21 mouse cellular contexts compared by ENCODE assay signal in the genomic region with DNA sequence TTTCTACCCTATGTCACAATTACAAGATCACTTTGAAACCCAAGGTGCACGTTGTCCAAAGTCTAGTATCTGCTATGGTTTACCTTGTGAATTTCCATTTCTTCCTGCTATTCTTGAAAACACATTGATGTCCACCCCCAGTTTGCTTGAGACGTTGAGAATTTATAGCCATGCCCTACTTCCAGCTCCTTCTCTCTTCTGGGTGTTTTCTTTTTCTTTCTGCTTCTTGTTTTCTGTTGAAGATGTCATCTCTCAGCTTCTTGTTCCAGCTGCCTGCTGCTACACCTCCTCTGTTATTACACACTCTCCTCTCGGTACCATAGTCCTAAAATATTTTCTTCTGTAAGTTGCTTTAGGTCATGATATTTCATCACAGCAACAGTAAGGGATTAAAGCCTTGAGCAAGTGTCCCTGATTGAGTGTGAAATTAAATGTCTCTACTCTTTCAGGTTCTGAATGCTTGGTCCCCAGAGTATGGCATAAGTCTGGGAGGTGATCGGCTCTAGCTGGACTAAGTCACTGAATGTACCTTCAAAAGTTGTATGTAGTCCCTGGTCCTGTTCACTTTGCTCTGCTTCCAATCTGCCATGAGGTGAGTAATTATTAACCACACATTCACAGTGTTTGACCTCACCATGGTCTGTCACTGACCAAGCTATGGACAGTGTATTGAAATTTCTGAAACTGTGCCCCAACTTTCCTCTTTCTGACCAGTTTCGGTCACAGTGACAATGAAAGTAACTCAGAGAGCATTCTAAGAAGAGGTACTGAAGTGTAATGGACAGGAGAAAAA.
A peak's percentile ranks its signal among the peaks of the same experiment; 100 is the strongest.
DNase-seq lines count a peak whose midpoint lies in the region; ATAC-seq lines count a peak whose summit lies in the region.
"Had no signal": no experiment of that assay in that cellular context is flagged by ENCODE, and none has a peak within 500 bp of the region (broad histone marks: within the 10 kb centered on the region; RNA-seq: fewer than 3 reads in every experiment).

No protein-coding gene starts in this region.

- H3K9ac ChIP-seq in kidney, embryonic 16.5 days (replicated peaks; ENCODE audit: low read length), result no peak overlapping the region
- no peak overlapping the region for H3K9ac ChIP-seq in liver, embryonic 13.5 days
- H3K9ac ChIP-seq: embryonic facial prominence, embryonic 15.5 days; heart, embryonic 15.5 days; hindbrain, embryonic 14.5 days had no signal

- no peak overlapping the region for H3K27ac ChIP-seq in kidney, embryonic 16.5 days (ENCODE audit: low read length)
- no peak overlapping the region for H3K27ac ChIP-seq in liver, embryonic 13.5 days
- H3K27ac ChIP-seq: embryonic facial prominence, embryonic 15.5 days; forebrain, embryonic 10.5 days; heart, adult 2 months; heart, embryonic 15.5 days; hindbrain, embryonic 14.5 days had no signal

- WGBS in kidney, embryonic 16.5 days, result 67% methylated on average over 5 of the region's 5 CpGs
- WGBS in liver, embryonic 13.5 days (ENCODE audit: insufficient replicate concordance), result 60% methylated on average over 5 of the region's 5 CpGs

- H3K4me2 ChIP-seq in kidney, embryonic 16.5 days (replicated peaks; ENCODE audit: low read depth, low read length), result no peak overlapping the region
- no peak overlapping the region for H3K4me2 ChIP-seq in liver, embryonic 13.5 days
- H3K4me2 ChIP-seq: embryonic facial prominence, embryonic 15.5 days; heart, embryonic 11.5 days; heart, embryonic 15.5 days; hindbrain, embryonic 14.5 days had no signal

- H3K4me3 ChIP-seq in kidney, embryonic 16.5 days (ENCODE audit: low read length), result no peak overlapping the region
- no peak overlapping the region for H3K4me3 ChIP-seq in liver, embryonic 13.5 days (replicated peaks)
- H3K4me3 ChIP-seq: embryonic facial prominence, embryonic 15.5 days; erythroblast, embryonic 14.5 days; forebrain, embryonic 10.5 days; heart, adult 2 months; heart, embryonic 15.5 days had no signal

- no peaks in the 10 kb centered on the region for H3K4me1 ChIP-seq in kidney, embryonic 16.5 days (ENCODE audit: insufficient read depth, low read length)
- H3K4me1 ChIP-seq in liver, embryonic 13.5 days (replicated peaks), result no peaks in the 10 kb centered on the region
- H3K4me1 ChIP-seq: embryonic facial prominence, embryonic 15.5 days; forebrain, embryonic 10.5 days; heart, embryonic 15.5 days had no signal

- no peak for DNase-seq in kidney, adult 8-10 months
- peak; percentile 37 for DNase-seq in brain, adult 2 months (ENCODE audit: low read depth, low spot score)
- DNase-seq in liver, embryonic 13.5 days, result no peak
- peak; percentile 26 for DNase-seq in telencephalon, adult 2 months (ENCODE audit: low read depth, low spot score)
- no peak for DNase-seq in gastrocnemius, postnatal 14 days
- DNase-seq: adrenal gland, adult 2 months; adrenal gland, postnatal 25 days; cerebellum, adult 8-10 months; cerebellum, postnatal 14 days; embryo, embryonic 11 days; gastrocnemius, postnatal 10 days; heart, adult 2 months; heart, postnatal 14 days had no signal

- H3K9me3 ChIP-seq in kidney, embryonic 16.5 days (ENCODE audit: low read length), result no peaks in the 10 kb centered on the region
- no peaks in the 10 kb centered on the region for H3K9me3 ChIP-seq in liver, embryonic 13.5 days (replicated peaks)
- H3K9me3 ChIP-seq: embryonic facial prominence, embryonic 15.5 days; forebrain, embryonic 10.5 days; heart, embryonic 15.5 days had no signal

- peak; percentile 63; the same call in 1 of the 2 replicates for ATAC-seq in kidney, embryonic 16.5 days (ENCODE audit: low FRiP score, low TSS enrichment)
- 0 out of 2 replicates have a peak, but pooled peaks have one; percentile 65 for ATAC-seq in liver, embryonic 13.5 days (ENCODE audit: low read depth)
- ATAC-seq: forebrain, embryonic 14.5 days had no signal

- H3K36me3 ChIP-seq in kidney, embryonic 16.5 days (ENCODE audit: insufficient read depth, low read length), result no peaks in the 10 kb centered on the region
- H3K36me3 ChIP-seq in liver, embryonic 13.5 days, result no peaks in the 10 kb centered on the region
- H3K36me3 ChIP-seq: embryonic facial prominence, embryonic 15.5 days; forebrain, embryonic 10.5 days; heart, embryonic 15.5 days had no signal

- no peaks in the 10 kb centered on the region for H3K27me3 ChIP-seq in kidney, embryonic 16.5 days (ENCODE audit: insufficient read depth, low read length)
- H3K27me3 ChIP-seq in liver, embryonic 13.5 days, result no peaks in the 10 kb centered on the region
- H3K27me3 ChIP-seq: embryonic facial prominence, embryonic 15.5 days; heart, embryonic 15.5 days had no signal

- intact Hi-C loops in gastrocnemius, postnatal 14 days (cut with DNase I; ENCODE audit: low total_unique reads), result no loop called here

Comparison
In these comparisons a context has a peak if more than half of its experiments do, and no peak if none do; other contexts are left out.
1. DNase-seq: peak in brain, adult 2 months (single experiment) and telencephalon, adult 2 months (single experiment); none in kidney, adult 8-10 months (0 of 2), liver, embryonic 13.5 days (single experiment) and gastrocnemius, postnatal 14 days (single experiment).